ENCODE assay signal across 16 mouse cellular contexts in the genomic region with DNA sequence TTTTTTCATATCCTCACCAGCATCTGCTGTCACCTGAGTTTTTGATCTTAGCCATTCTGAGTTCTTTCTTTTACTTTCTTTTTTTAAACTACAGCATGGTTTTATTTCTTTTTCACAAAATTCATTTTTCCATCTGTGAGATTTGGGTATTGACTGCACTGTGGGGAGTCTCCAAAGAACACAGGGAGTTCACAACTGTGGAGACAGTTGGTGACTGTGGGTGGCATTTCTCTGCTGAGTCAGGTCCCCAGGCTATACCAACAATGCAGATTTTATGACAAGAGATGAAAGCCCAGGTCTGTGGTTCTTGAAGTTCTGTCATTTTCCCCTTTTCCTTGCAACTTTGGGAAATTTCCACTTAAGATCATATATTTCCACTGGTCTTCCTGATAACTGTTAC.
DNase-seq lines count a peak whose midpoint lies in the region; TF ChIP-seq lines count a peak whose summit lies in the region.
"Had no signal": no experiment of that assay in that cellular context is flagged by ENCODE, and none has a peak within 500 bp of the region (broad histone marks: within the 10 kb centered on the region; RNA-seq: fewer than 3 reads in every experiment).

No protein-coding gene starts in this region.

- no peak overlapping the region for H3K27ac ChIP-seq in gastrocnemius, adult 2 months
- H3K27ac ChIP-seq: hindbrain, embryonic 12.5 days; kidney, postnatal 0 days; midbrain, embryonic 10.5 days had no signal

- DNase-seq in frontal cortex, adult 2 months (ENCODE audit: extremely low spot score in 1 of 2, low spot score in 1 of 2): peak; percentile 18 to 63
- no peak for DNase-seq in frontal cortex, postnatal 10 days (ENCODE audit: low spot score in 2 of 2)
- DNase-seq in brain, adult 2 months (ENCODE audit: low read depth, low spot score): peak; percentile 77
- DNase-seq in layer of hippocampus, adult 9-10 months (ENCODE audit: low spot score): peak; percentile 22
- peak; percentile 9 to 69 for DNase-seq in left cerebral cortex, postnatal 25 days (ENCODE audit: low spot score in 2 of 2)
- DNase-seq in heart, adult 18-20 months: no peak
- DNase-seq in gastrocnemius, adult 2 months: no peak
- no peak for DNase-seq in thymus, postnatal 14 days
- DNase-seq: adrenal gland, postnatal 14 days; cerebellum, postnatal 10 days; gastrocnemius, postnatal 36 days; liver, postnatal 0 days; thymus, postnatal 25 days had no signal

- intact Hi-C loops in left cerebral cortex, postnatal 25 days (cut with DNase I): loop anchor here (10.0 kb wide), 1 partner anchor 194 kb away; no protein-coding TSS in a partner anchor
- intact Hi-C loops in gastrocnemius, adult 2 months (cut with DNase I): no loop called here

- H3K4me3 ChIP-seq in gastrocnemius, adult 2 months: no peak overlapping the region
- H3K4me3 ChIP-seq: hindbrain, embryonic 12.5 days; midbrain, embryonic 10.5 days had no signal

- no peak for TF ChIP-seq CTCF in gastrocnemius, adult 2 months (IDR thresholded peaks at IDR 0.05)

Comparison
In these comparisons a context has a peak if more than half of its experiments do, and no peak if none do; other contexts are left out.
1. DNase-seq: peak in frontal cortex, adult 2 months (2 of 2), brain, adult 2 months (single experiment), layer of hippocampus, adult 9-10 months (single experiment) and left cerebral cortex, postnatal 25 days (2 of 2); none in frontal cortex, postnatal 10 days (0 of 2), heart, adult 18-20 months (0 of 2), gastrocnemius, adult 2 months (single experiment) and thymus, postnatal 14 days (single experiment).